Mouse (Mus musculus): ENCODE results near the gene Calcrl. TPM values are rescaled to one million over a fixed set of nuclear protein-coding genes. Genes with fewer than 3 reads are reported as not detected.

Gene Calcrl
- polyA plus RNA-seq, 1 experiment, result 23.0 TPM

DNA sequence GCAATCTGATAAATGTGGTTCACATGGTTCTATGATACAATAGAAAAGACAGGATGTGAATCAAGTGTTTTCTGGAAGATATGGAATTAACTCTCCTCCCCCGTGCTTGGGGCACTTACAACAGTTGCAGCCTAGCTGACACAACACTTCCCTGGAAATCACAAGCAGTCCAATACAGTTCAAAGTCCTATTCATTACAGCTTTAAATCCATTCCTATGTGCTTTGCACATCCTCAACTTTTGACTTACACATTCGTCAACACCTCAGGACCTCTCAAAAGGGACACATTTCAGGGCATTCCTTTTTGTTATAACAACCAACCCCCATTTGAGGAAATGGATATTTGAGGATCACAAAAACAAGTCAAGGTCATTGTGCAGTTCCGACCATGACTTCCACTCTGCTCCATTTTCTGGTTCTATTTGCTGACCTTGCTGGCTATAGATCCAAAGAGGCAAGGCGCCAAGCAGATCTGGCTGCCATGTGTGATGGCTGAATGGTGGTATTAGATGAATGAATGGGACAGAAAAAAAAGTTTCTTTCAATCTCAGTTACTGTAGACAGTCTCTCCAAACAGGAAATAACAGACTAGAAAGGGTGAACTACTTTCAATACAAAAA lies 108.9 kb downstream of the Calcrl start:
- no peak for DNase-seq (ENCODE audit: low spot score)

DNA sequence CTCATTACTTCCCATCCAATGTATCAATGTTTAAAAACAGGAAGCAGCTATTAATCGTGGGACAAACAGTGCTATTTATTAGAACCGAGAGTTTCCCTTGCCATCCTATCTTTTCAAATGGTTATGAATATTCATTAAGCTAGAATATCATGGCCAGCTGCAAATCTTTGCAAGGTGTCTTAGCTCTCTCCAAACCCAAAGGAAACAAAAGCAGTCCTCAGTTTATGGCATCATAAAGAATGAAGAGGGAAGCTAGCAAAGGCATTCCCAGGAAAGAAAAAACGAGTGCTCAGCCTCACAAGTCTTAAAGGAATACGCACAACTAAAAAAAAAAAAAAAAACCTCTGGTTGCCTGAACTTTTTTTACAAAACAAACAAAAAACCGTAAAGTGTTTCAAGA lies 128.7 kb downstream of the Calcrl start:
- DNase-seq (ENCODE audit: low spot score), result no peak

DNA sequence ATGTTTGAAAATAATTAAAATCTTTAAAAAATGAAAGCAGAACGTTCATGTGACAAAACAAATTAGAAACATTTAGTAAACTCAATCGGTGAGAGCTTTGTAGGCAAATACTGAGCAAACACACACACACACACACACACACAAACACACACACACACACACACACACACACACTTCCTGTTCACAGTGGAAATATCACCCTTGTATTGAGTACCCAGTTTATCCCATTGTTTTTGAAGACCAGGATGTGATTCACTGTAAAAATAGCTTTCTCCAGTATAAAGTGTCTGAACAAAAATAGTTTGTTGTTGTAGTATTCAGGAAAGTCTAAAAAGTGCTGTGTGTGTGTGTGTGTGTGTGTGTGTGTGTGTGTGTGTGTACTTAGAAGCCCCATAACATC lies 130.1 kb downstream of the Calcrl start:
- no peak for DNase-seq (ENCODE audit: low spot score)

DNA sequence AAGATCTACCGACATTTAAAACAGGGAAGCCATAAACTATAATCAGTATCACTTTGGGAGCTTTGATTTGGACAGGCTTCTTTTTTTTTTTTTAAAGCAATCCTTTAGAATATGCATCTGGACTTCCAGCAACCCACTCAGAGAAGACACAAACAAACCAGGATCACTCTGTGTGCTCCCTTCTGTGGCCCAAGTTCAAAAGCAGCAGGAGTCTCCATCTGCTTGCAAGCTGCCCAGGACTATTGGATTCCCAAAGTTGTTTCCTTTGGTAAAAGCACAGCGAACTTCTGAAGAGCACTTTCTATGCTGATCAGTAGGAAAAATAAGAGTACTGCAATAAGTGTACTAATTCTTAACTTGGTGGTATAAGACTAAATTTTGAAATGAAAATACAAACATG lies 130.6 kb downstream of the Calcrl start:
- no peak for DNase-seq (ENCODE audit: low spot score)

DNA sequence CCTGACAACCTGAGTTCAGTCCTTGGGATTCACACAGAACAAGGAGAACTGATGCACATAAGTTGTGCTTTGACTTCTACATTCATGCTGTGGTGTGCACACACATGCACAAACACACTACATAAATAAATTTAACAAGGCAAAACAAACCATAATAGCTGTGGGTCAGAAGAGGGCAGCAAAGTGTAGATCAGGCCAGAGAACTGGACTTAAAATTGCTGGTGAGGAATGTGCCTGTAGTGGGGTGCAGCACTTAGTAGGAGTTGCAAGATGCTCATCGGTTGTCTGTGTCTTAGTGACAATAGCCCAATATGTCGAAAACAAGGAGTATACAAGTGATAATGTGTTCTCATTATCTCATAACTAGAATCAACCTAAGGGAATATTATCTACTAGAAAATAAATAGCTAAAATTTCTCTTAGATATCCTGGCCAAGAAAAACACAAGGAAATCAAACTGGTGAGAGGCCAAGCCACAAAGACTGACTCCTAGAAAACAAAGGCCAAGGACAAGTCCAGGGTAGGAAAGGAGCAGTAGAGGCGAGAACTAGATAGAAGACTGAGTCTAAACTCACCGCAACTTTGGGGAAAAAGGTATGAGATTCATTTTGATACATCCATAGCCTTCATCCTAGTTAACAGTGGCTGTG lies 132.7 kb downstream of the Calcrl start:
- no peak for DNase-seq (ENCODE audit: low spot score)

DNA sequence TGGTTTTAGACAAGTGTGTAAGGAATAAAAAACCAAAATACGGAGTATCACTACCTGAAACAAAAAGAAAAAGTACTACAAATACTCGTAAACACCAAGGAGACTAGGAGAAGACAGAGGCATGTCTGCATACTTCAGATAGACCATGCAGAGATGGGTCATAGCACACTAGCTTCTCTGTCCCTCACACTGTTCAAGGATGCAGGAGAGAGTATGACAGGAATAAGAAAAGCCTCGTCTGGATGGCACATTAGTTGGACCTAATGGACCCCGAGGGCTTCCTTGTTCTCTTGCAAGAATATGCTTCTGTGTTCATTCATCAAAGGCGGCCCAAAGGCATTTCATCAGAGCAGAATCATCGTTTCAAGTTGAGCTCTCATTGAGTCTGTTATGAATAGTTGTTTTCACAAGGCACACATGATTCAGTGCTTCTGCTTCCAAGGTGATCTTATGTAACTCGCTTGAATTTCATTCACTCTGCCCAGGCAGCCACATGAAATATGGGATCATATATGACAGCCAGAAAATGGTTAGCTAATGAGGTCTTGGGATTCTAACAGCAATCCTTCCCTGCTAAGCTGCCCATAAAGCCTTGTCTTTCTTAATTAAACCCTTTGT lies 136.2 kb downstream of the Calcrl start:
- DNase-seq (ENCODE audit: low spot score), result no peak

Other genes with a start within 250 kb of the Calcrl start
- 19.3 and 21.8 TPM in 2 replicates for gene Tfpi, start 51.4 kb upstream of the Calcrl start, polyA plus RNA-seq (2012; rRNA removed)
- gene Ctnnd1, start 225.4 kb upstream of the Calcrl start, polyA plus RNA-seq (2012; rRNA removed), result 85.0 and 89.4 TPM in 2 replicates
- gene Btbd18, start 233.7 kb upstream of the Calcrl start, polyA plus RNA-seq (2012; rRNA removed), result not detected in 2 replicates
- gene Selenoh, start 245.4 kb upstream of the Calcrl start, polyA plus RNA-seq (2012; rRNA removed), result 46.1 and 59.1 TPM in 2 replicates

All from urinary bladder, adult 2 months (tissue).